Mouse (Mus musculus) mouse embryonic stem cell (cell line): ENCODE measurements around the gene Lipc.
"Not testable (repeated sequence)": the region's sequence is repeated elsewhere in the genome, so short reads cannot be mapped to it uniquely, and the experiment has no call there.

Experiments
- in situ Hi-C, 2 experiments: fragments of 300-500 bp; cut with MboI; formaldehyde crosslinking; loops; 1 replicate in 1 of 2; 3 replicates in 1 of 2; pipeline ENCODE4 v1.14.3; 2019 to 2020; ENCODE audit warnings: low sequenced_read_pairs in 2 of 2, low pct_unique_long_range_greater_than_20kb in 1 of 2, mixed read lengths in 1 of 2; ENCODE audit not compliant: unreplicated experiment in 1 of 2

Lipc gene

DNA sequence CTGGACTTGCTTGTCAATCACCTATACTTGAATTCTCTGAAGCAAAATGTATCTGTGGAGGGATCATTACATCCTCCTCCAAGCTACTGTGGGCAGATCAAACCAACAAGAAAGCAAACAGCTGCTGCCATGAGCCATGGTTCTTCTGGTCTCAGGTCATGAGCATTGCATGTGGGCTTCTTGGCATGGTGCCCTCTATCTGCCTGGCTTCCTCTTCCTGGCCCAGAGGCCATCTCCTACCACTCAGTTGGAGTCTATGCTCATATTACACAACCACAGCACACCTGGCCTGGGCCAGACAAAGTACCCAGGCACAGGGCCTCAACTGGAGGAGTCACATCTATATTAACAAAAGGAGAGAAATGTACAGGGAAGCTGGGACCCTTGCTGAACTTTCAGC is 73.2 kb downstream of the Lipc start:
- in situ Hi-C loops = no loop called here

DNA sequence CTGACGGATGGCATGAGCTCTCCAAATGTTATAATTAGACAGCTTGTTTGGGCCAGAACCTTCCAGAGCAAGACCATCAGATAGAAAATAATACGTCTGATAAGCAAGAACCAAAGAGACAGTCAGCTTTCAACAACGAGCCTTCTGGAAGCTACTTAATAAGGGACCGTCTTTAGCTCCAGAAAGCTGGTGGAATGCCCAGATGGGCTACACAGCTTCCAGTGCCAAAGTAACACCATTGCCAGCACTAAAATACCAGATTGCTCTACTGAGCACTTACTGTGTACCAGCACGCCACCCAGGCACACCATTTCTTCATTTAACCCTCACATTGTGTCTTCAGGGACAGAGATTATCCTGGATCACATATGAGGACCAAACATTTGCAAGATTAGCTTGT is 73.9 kb downstream of the Lipc start:
- in situ Hi-C loops = no loop called here

DNA sequence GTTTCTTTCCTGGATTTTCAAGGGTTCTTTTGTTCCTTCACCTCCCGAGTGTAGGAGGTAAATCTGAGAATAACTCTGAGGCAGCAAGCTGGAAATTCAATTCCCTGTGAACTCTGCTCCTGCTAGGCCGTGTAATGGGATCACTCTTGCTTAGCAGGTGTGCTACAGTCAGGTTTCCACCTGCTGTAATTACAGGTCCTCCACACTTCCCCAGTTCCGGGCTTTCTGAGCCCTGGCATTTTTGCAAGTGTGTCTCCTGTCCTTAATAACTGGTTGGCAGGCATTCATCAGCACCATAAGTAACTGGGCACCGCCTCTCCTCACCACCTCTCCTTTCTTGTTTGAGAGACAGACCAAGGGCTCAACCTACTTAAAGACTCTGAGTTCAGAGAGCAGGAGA is 76.5 kb downstream of the Lipc start:
- in situ Hi-C loops = no loop called here

DNA sequence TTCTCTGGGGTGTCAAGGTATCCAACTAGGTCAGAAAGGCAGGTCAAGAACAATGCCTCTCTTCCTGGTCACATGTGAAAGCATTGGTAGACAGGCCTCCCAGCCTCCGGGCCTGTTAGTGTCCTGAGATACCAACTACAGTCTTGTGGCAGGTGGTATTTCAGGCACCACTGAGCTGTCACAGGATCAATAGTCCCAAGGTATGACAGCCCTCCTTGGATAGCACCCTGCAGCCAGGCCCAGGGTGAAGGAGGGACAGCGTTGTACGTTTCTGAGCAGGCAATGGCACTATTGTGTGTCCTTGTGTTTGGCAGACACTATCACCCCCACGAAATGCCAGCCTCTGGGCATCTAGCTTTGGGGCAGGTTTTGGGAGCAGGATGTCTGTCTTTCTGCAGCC is 77.0 kb downstream of the Lipc start:
- in situ Hi-C loops = no loop called here

DNA sequence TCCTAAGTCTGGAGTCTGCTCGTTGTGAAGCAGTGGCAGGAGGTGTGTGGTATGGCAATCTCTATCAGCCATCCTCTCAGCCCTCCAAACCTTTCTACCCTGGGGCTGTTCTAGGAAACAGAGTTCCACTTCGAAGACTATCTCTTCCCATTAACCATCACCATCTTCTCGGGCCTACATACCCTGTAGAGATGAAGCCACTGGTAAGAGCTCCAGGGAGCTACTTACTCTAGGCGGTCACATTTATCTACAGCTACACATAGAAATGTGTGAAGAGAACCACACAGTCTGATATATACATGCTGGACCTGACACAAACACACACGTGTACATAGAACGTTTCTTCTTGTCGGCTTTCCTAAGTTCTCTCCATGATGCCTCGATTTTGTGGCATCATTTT is 79.4 kb downstream of the Lipc start:
- in situ Hi-C loops = no loop called here

DNA sequence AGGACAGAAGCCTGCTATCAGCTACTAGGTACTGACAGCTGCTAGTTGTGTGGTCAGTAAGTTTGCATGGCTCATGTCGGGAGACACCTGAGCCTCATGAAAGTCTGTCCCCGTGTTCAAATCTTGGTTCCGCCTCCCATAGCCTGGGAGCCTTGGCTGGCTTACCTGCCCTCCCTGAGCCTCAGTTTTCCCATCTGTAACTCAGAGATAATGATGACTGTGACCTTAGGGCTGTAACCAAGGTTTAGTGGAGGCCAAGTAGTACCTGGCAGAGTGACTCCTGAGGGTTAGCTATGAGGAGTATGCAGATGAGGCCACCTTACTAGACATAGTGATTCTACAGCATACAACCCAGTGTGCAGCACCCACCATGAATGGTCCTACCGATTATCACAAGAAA is 81.7 kb downstream of the Lipc start:
- in situ Hi-C loops = no loop called here

DNA sequence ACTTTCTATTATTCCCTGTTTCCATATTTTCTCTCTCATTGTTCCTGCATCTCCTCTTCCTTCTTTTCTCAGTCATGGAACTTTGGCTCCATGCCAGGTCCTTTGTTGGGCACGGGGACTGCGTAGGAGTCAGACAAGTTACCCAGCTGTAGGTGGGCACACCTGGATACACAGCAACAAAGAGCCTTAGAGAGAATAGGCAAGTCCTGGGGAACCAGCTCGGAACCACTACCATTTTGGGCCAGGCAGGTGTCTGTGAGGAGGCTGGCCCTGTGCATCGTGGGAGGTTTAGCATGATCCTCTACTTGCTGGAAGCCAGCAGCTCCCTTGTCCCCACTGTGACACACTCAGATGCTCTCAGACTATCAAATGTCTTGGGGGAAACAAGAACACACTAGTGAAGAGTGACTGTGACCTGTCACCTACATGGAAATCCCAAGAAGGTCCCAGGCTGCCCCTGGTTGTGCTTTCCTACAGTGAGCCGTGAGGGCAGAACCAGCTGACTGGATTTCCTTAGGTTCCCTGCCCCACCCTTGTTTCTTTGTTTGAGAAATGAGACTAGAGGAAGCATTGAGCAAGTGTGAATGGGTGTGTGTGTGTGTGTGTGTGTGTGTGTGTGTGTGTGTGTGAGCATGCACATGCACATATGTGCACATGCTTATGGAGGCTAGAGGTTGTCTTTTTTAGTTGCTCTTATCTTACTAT is 82.7 kb downstream of the Lipc start:
- in situ Hi-C loops = no loop called here

DNA sequence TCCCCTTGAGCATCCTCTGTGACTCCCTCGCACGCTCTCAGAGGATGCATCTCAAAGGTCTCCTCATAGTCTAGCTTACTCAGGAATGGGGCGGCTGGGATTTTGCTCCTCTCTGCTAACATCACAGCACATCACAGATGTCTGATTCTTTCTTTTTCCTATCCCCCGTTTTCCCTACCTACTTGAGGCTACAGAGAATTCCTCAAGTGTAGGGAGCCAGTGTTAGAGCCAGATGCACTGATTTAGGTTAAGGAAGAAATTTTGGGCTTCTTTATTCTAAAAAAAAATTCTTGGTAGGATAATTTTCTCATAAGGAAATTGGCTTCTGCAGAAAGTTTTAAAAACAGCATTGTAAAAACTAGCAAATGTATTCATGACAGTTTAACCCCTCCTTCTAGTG is 84.6 kb downstream of the Lipc start:
- in situ Hi-C loops = no loop called here

DNA sequence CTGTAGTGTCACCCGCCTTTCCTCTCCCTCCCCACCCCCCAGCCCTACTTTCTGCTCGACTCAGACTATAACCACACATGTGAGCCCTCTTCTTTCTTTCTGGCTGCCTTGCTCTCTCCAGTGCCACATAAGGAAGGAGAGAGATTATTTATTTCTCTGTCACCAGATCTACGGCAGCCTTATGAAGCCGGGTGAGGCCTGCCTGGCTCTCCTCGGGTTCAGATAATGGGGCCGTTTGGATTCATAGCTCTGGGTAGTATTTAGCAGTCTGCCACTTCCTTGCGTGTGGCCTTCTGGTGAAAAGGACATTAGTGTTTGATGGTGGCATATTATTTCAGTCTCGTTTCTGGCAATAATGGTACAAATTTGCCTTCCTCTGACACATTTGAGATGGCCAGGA is 88.0 kb downstream of the Lipc start:
- in situ Hi-C loops = no loop called here

DNA sequence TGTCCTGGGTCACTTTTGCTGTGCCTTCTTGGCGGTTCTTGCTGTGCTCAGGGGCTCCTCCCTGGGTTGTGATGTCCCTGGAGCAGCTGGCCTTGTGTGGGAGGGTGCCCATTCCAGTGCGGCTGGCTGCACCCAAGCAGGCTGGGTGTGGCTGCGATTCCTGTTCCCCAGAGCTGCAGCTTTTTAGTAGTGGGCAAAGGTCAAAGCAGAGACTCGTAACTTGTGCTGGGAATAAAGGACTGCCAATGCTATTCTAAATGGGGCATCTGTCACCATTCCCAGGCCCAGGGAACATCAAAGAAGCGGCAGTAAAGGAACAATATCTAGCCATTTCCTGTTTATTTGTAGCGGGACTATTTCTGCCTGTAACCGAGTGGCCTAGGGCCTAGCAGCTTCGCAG is 88.7 kb downstream of the Lipc start:
- in situ Hi-C loops = no loop called here

DNA sequence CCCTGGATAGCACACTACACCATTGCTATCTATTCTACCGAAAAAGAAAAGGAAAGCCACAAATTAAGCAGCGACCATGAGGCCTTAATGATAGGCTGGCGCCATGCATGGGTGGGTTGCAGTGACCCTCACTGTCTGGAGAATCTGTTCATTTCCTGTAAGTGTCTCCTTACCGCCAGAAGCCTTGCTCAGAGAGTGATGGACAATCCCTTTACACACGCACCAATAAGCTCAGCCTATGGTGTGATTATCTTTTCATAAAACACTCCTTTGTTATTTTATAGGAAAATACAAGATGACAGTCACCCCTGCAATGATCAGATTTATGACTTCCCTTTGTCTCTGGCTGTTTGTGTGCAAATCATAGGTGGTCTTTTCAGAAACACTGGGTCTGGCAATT is 92.8 kb downstream of the Lipc start:
- in situ Hi-C loops = no loop called here

DNA sequence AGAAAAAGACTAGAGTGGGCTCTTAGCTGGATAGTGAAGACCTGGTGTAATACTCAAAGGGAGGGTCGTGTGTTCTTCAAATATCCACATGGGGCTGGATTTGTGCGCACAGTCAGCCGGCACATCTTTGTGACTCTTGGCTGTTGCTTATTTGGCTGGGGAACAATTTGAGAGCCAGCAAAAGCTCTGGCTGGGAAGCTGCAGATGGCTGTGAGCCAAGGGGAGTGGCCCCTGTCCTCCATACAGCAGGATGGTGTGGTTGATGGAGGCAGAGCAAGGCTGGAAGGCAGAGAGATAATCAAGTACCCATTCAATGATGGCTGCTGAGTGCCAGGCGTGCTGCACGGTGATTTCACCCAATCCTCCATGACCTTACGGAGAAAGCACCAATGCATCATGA is 96.2 kb downstream of the Lipc start:
- in situ Hi-C loops = no loop called here

DNA sequence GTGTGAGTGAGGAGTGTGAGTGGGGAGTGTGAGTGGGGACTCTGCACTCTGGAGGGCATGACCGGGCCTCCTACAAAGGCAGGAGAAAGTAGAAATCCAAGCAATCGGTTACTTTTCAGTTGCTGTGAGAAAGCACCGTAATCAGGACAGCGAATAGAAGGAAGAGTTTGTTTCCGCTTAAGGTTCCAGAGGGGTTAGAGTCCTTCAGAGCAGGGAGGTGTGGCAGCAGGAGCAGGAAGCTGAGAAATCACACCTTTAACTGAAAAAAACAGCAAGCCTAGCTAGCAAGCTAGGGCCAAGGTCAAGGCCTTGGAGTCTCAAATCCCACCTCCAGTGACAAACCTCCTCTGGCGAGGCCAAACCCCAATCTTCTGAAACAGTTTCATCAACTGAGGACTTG is 97.1 kb downstream of the Lipc start:
- in situ Hi-C loops = no loop called here

DNA sequence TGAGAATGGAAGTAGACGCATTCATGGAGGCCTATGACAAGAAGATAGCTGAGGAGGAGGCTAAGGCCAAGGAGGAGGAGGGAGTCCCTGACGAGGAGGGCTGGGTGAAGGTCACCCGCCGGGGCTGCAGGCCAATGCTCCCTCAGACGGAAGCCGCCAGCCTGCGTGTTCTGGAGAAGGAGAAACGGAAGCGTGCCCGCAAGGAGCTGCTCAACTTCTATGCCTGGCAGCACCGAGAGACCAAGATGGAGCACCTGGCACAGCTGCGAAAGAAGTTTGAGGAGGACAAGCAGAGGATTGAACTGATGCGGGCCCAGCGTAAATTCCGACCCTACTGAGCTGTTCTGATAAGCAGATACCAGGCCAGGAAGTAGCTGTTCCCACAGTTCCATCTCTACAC is 98.9 kb downstream of the Lipc start:
- in situ Hi-C loops = not testable (repeated sequence)

DNA sequence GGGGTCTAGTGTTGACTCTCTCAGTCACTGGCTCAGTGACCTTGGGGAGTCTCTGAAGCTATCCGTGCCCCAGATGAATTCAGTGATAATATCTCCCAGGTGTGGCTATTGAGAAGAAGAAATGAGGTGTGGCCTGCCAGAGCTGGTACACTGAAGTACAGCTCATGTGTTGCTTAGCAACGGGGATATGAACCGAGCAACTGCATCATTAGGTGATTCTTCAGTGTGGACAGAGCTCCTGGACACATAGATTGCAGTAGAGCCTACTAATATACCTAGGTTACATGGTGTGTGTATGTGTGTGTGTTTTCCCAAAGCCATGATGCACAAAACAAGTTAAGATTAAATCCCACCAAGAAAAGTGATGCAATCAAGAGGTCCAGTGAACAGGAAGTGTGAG is 100.5 kb downstream of the Lipc start:
- in situ Hi-C loops = no loop called here

DNA sequence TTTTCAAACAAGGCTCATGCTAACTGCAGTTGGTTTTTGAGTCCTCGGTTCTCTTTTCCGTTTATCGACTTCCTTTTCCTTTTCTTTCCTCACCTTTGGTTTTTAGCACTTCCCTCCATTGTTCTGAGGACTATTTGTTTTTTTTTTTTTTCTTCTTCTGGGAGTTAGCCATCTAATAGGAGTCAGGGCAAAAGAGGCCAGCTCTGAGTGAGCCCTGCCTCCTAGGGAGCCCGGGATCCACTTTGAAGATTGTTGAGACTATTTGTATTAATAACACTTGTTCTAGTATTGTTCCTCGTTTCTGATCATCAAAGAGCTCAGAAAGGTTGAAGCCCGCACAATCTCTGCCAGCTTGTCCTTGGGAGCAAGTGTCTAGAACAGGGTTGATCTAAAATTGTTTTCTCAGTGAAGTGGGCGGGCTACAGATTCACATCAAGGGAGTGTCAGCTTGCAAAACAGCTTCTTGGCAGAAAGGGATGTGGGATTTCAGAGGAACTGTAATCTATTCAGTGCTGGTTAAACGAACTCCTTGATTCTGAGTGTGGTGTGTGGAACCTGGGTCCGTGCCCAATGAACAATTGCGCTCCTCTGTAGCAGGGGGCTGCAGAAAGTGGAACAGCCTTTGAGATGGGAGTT is 103.8 kb downstream of the Lipc start:
- in situ Hi-C loops = no loop called here

DNA sequence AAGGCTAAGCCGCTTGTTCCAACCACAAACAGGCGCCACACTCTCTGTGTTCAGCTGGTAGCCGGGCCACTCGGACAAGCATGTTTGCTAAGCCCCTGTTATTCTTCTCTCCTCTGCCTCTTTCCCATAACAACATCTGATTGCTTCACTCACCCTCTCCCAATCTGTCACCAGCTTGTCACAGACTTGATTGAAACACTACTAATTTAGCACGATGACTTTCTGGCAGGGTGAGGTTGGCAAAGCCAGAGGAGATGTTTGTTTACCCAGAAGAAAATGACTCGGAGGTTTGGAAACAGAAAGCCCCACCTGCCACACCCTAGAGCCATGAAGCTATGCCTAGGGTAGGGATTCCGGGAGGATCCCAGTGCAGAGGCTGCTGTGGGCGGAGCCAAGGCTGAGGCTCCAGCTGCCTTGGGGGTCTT is 104.4 kb downstream of the Lipc start:
- in situ Hi-C loops = no loop called here

DNA sequence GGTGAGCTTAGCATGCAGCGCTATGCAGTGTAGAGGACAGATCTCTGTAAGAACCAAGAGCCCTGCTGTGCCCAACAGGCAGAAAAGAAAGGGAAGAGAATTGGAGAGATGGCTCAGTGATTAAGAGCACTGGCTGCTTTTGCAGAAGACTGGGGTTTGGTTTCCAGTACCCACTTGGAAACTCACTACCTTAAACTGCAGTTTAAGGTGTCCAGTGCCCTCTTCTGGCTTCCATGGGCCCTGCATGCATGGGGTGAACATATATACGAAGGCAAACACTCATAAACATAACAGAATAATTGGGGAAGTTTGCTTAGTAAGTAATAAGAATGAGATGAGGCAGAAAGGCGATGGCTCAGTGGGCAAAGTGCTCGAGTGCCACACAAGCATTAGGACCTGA is 108.8 kb downstream of the Lipc start:
- in situ Hi-C loops = no loop called here

DNA sequence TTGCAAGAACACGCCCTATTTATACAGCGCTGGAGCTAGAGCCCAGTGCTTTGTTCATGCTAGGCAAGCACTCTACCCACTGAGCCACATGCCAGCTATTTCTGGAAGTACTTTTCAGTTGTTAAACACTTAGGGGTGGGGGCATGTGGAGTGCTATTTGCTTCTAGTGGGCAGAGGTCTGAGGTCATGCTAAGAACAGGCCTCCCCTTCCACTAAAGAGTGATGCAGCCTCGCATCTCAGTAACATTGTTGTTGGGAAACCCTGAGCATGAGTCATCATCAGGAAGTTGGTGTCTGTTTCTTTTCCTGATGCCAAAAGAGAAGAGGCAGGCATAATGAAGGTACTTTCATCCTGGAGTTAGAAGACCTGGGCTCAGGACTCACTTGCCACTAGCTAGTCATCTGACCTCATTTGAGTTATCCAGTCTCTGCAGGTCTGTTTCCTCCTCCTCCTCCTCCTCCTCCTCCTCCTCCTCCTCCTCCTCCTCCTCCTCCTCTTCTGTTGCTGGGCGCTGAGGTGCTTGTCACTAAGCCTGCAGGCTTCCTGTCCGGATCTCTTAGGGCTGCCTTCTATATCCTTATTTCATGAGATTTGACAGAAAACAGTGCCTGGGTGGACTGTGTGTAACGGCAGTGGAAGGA is 109.6 kb downstream of the Lipc start:
- in situ Hi-C loops = no loop called here
